Mouse (Mus musculus) midbrain, postnatal 0 days (tissue): ENCODE results near the gene Gemin7. TPM values are rescaled to one million over a fixed set of nuclear protein-coding genes. Genes with fewer than 3 reads are reported as not detected.

Experiments
- ATAC-seq: fragments of 200-750 bp; cut with Nextera tagmentation; 2 replicates; pipeline ENCODE4 v1.8.0; 2017; ENCODE audit warnings: moderate number of reproducible peaks, mild to moderate bottlenecking, moderate TSS enrichment, moderate library complexity; ENCODE audit not compliant: low FRiP score
- DNase-seq: peaks from one replicate; pipeline ENCODE4 v3.0.0-alpha.2; 2015; ENCODE audit warnings: low spot score
- H3K27ac ChIP-seq: fragments of 300-500 bp; sonication (generic); 2 replicates; pipeline ENCODE4 v1.5.1; 2014; ENCODE audit warnings: low read depth, mild to moderate bottlenecking, low read length, mixed read lengths
- H3K27me3 ChIP-seq: fragments of 300-500 bp; sonication (generic); 2 replicates; pipeline ENCODE4 v1.6.1; 2014; ENCODE audit warnings: low read length, control low read depth, mixed read lengths; ENCODE audit not compliant: insufficient read depth
- H3K36me3 ChIP-seq: fragments of 300-500 bp; sonication (generic); 2 replicates; pipeline ENCODE4 v1.6.1; 2014; ENCODE audit warnings: low read length, control low read depth, mixed read lengths; ENCODE audit not compliant: insufficient read depth
- H3K4me1 ChIP-seq: fragments of 300-500 bp; sonication (generic); 2 replicates; pipeline ENCODE4 v1.6.1; 2014; ENCODE audit warnings: mild to moderate bottlenecking, control low read depth, antibody characterized with exemption, low read length, mixed read lengths; ENCODE audit not compliant: insufficient read depth
- H3K4me2 ChIP-seq: fragments of 300-500 bp; sonication (generic); 2 replicates; pipeline ENCODE4 v1.6.1; 2014; ENCODE audit warnings: low read depth, mild to moderate bottlenecking, low read length, mixed read lengths; ENCODE audit not compliant: poor library complexity, severe bottlenecking
- H3K4me3 ChIP-seq: fragments of 300-500 bp; sonication (generic); 2 replicates; pipeline ENCODE4 v1.5.1; 2014; ENCODE audit warnings: low read depth, mild to moderate bottlenecking, low read length, moderate library complexity
- H3K9ac ChIP-seq: fragments of 300-500 bp; sonication (generic); replicated peaks from 2 replicates; pipeline ENCODE4 v1.6.1; 2014; ENCODE audit warnings: mild to moderate bottlenecking, low read length, moderate library complexity, mixed read lengths; ENCODE audit not compliant: poor library complexity, severe bottlenecking
- H3K9me3 ChIP-seq: fragments of 300-500 bp; sonication (generic); 2 replicates; pipeline ENCODE4 v1.6.1; 2016; ENCODE audit warnings: low read length, control low read depth
- CTCF ChIP-seq: IDR thresholded peaks from 2 replicates; pipeline ENCODE4 v1.5.1; 2016; ENCODE audit warnings: antibody characterized with exemption, mild to moderate bottlenecking
- WGBS: fragments of 180-500 bp; shearing (Covaris S2); extraction: QIAGEN DNeasy Blood & Tissue Kit; methylation state at CpG from one replicate; pipeline ENCODE4 v1.1.7; 2014; 5-methylcytosine and 5-hydroxymethylcytosine counted together
- polyA plus RNA-seq: library from polyadenylated mRNA; unstranded; fragments of >200 nt; fragmentation: Nextera tagmentation; extraction: Ambion mirVana; gene quantifications from 2 replicates; pipeline ENCODE4 v1.2.1, GENCODE M21; 2015
- total RNA-seq: library from RNA; depleted of rRNA; stranded (reverse); fragments of >200 nt; gene quantifications from 2 replicates; pipeline ENCODE4 v1.2.3, GENCODE M21; 2014

Gene Gemin7
- total and polyA plus RNA-seq, 2 experiments from 2014 or later, result 70.9 to 158 TPM

- Histone ChIP-seq H3K9me3 (no peaks in the 10 kb centered on the region), H3K4me1 (peaks cover 12% of the 10 kb centered on the region), H3K27me3 (peaks cover 25% of the 10 kb centered on the region), H3K36me3 (0 out of 2 replicates have a peak, but pooled peaks cover 10% of the 10 kb centered on the region), H3K9ac (peak overlapping the region; percentile 80), H3K4me3 (peak overlapping the region; percentile 65), H3K4me2 (peak overlapping the region; percentile 79), H3K27ac (peak overlapping the region; percentile 52; the same call in 1 of the 2 replicates)
- DNase-seq, result no peak
- WGBS, result 19% methylated on average over 16 of the region's 16 CpGs
- ATAC-seq, result peak; percentile 1; the same call in 1 of the 2 replicates
- no peak for TF ChIP-seq CTCF
Observed at GRCm38 (mm10) chr7:19573776-19574140, 3.6 kb downstream of the Gemin7 start.

- peak overlapping the region; percentile 65 for H3K4me3 ChIP-seq
- peak overlapping the region; percentile 52 for H3K27ac ChIP-seq
- peaks cover 12% of the 10 kb centered on the region for H3K4me1 ChIP-seq
- H3K27me3 ChIP-seq, result peaks cover 20% of the 10 kb centered on the region
- peak; percentile 22 for TF ChIP-seq CTCF
- under 1% methylated on average over 51 of the region's 53 CpGs for WGBS
- H3K4me2 ChIP-seq, result peak overlapping the region; percentile 79
- H3K36me3 ChIP-seq, result 0 out of 2 replicates have a peak, but pooled peaks cover 10% of the 10 kb centered on the region
- no peaks in the 10 kb centered on the region for H3K9me3 ChIP-seq
- ATAC-seq (peak; percentile 90), DNase-seq (peak; percentile 79)
- H3K9ac ChIP-seq, result peak overlapping the region; percentile 80
Observed at GRCm38 (mm10) chr7:19572926-19573775, 4.2 kb downstream of the Gemin7 start.

- no peak overlapping the region for H3K9ac ChIP-seq
- no peak overlapping the region for H3K4me2 ChIP-seq
- H3K4me3 ChIP-seq, result no peak overlapping the region
- no peak overlapping the region for H3K27ac ChIP-seq
- no peaks in the 10 kb centered on the region for H3K9me3 ChIP-seq
- no peaks in the 10 kb centered on the region for H3K27me3 ChIP-seq
- 87% methylated on average over 3 of the region's 3 CpGs for whole genome bisulfite sequencing
- peak; percentile 17; the same call in 1 of the 2 replicates for TF ChIP-seq CTCF
- peaks cover 5% of the 10 kb centered on the region for H3K4me1 ChIP-seq
- ATAC-seq, result no peak
- DNase-seq, result no peak
- peaks cover 24% of the 10 kb centered on the region for H3K36me3 ChIP-seq
Observed at GRCm38 (mm10) chr7:19569647-19570046, 7.7 kb downstream of the Gemin7 start.

GRCm38 (mm10) chr7:19567426-19567825, 10.0 kb downstream of the Gemin7 start:
- TF ChIP-seq CTCF, result no peak
- 90% methylated on average over 8 of the region's 8 CpGs for WGBS

GRCm38 (mm10) chr7:19565803-19566202, 11.6 kb downstream of the Gemin7 start:
- Histone ChIP-seq H3K4me1 (no peaks in the 10 kb centered on the region; the same call in 1 of the 2 replicates), H3K9me3 (no peaks in the 10 kb centered on the region), H3K27me3 (no peaks in the 10 kb centered on the region), H3K27ac (no peak overlapping the region), H3K36me3 (peaks cover 30% of the 10 kb centered on the region), H3K9ac (no peak overlapping the region), H3K4me3 (no peak overlapping the region), H3K4me2 (no peak overlapping the region)
- no peak for TF ChIP-seq CTCF
- DNase-seq (no peak), ATAC-seq (no peak)
- WGBS, result 94% methylated on average over 2 of the region's 2 CpGs

More at GRCm38 (mm10) chr7:19567426-19567825, 10.0 kb downstream of the Gemin7 start:
- H3K4me2 ChIP-seq, result no peak overlapping the region
- no peak overlapping the region for H3K4me3 ChIP-seq
- ATAC-seq (no peak), DNase-seq (no peak)
- H3K4me1 ChIP-seq, result peaks cover 4% of the 10 kb centered on the region
- no peak overlapping the region for H3K9ac ChIP-seq
- H3K36me3 ChIP-seq, result peaks cover 30% of the 10 kb centered on the region
- H3K27ac ChIP-seq, result no peak overlapping the region
- H3K27me3 ChIP-seq, result no peaks in the 10 kb centered on the region
- H3K9me3 ChIP-seq, result no peaks in the 10 kb centered on the region

GRCm38 (mm10) chr7:19564455-19564854, 12.9 kb downstream of the Gemin7 start:
- H3K4me1 ChIP-seq, result peaks cover 9% of the 10 kb centered on the region
- ATAC-seq, result no peak
- DNase-seq, result no peak
- H3K9me3 ChIP-seq, result no peaks in the 10 kb centered on the region
- H3K27ac ChIP-seq, result no peak overlapping the region
- WGBS, result 93% methylated on average over 4 of the region's 4 CpGs
- H3K36me3 ChIP-seq, result peaks cover 23% of the 10 kb centered on the region
- H3K27me3 ChIP-seq, result no peaks in the 10 kb centered on the region
- H3K9ac ChIP-seq, result no peak overlapping the region
- no peak overlapping the region for H3K4me3 ChIP-seq
- TF ChIP-seq CTCF, result peak; percentile 38
- no peak overlapping the region for H3K4me2 ChIP-seq
